Mouse (Mus musculus) inflammation-experienced regulatory T-cells, adult 6 months (primary cell): Measurements from ENCODE around the gene Acadl. TPM values are rescaled to one million over a fixed set of nuclear protein-coding genes. Genes with fewer than 3 reads are reported as not detected.

Experiments used
- polyA plus RNA-seq, 3 experiments: library from polyadenylated mRNA; unstranded; fragments of 100-300 nt; shearing (Covaris generic); gene quantifications; one replicate each; pipeline ENCODE4 v1.2.1; 2017

Acadl gene
- polyA plus RNA-seq, 3 experiments from 2014 or later = 37.6 to 77.4 (median 38.4) TPM

Other genes with a start within 250 kb of the Acadl start
- 10 to 100 TPM; 46.1 to 76.7 (median 55.4) TPM for gene Rpe, start 162.4 kb downstream of the Acadl start, polyA plus RNA-seq
- 10 to 100 TPM in 2 of 3 experiments, 1 to 10 TPM in 1; 7.1 to 12.4 (median 11.1) TPM for gene Kansl1l, start 45.7 kb downstream of the Acadl start, polyA plus RNA-seq
- not detected for gene Myl1, start 82.1 kb upstream of the Acadl start, polyA plus RNA-seq
- 10 to 100 TPM; 23.1 to 52.2 (median 35.8) TPM for gene Lancl1, start 175.6 kb upstream of the Acadl start, polyA plus RNA-seq